Mouse (Mus musculus) midbrain, embryonic 16.5 days (tissue): ENCODE measurements around the gene Pip5k1a. TPM values are rescaled to one million over a fixed set of nuclear protein-coding genes. Genes with fewer than 3 reads are reported as not detected.
"Not testable (repeated sequence)": the region's sequence is repeated elsewhere in the genome, so short reads cannot be mapped to it uniquely, and the experiment has no call there.

Experiments used
- ATAC-seq: fragments of 200-750 bp; cut with Nextera tagmentation; 2 replicates; pipeline ENCODE4 v1.8.0; 2017; ENCODE audit warnings: moderate TSS enrichment
- H3K27ac ChIP-seq: fragments of 300-500 bp; sonication (generic); 2 replicates; pipeline ENCODE4 v1.5.1; 2014; ENCODE audit warnings: mild to moderate bottlenecking, low read length, mixed read lengths
- H3K27me3 ChIP-seq: fragments of 300-500 bp; sonication (generic); 2 replicates; pipeline ENCODE4 v1.6.1; 2014; ENCODE audit warnings: low read depth, low read length, mixed read lengths; ENCODE audit not compliant: control insufficient read depth, insufficient read depth
- H3K36me3 ChIP-seq: fragments of 300-500 bp; sonication (generic); 2 replicates; pipeline ENCODE4 v1.6.1; 2014; ENCODE audit warnings: mild to moderate bottlenecking, low read length, moderate library complexity, mixed read lengths; ENCODE audit not compliant: control insufficient read depth, insufficient read depth
- H3K4me1 ChIP-seq: fragments of 300-500 bp; sonication (generic); 2 replicates; pipeline ENCODE4 v1.6.1; 2014; ENCODE audit warnings: mild to moderate bottlenecking, low read length, mixed read lengths; ENCODE audit not compliant: control insufficient read depth, insufficient read depth
- H3K4me2 ChIP-seq: fragments of 300-500 bp; sonication (generic); 2 replicates; pipeline ENCODE4 v1.6.1; 2014; ENCODE audit warnings: mild to moderate bottlenecking, low read length, mixed read lengths
- H3K4me3 ChIP-seq: fragments of 300-500 bp; sonication (generic); 2 replicates; pipeline ENCODE4 v1.5.1; 2014; ENCODE audit warnings: low read depth, mild to moderate bottlenecking, low read length, moderate library complexity, mixed read lengths
- H3K9ac ChIP-seq: fragments of 300-500 bp; sonication (generic); 2 replicates; pipeline ENCODE4 v1.6.1; 2014; ENCODE audit warnings: low read depth, low read length, mixed read lengths
- H3K9me3 ChIP-seq: fragments of 300-500 bp; sonication (generic); replicated peaks from 2 replicates; pipeline ENCODE4 v1.6.1; 2014; ENCODE audit warnings: mild to moderate bottlenecking, low read length, mixed read lengths; ENCODE audit not compliant: control insufficient read depth, poor library complexity, severe bottlenecking
- WGBS: fragments of 180-500 bp; shearing (Covaris S2); extraction: QIAGEN DNeasy Blood & Tissue Kit; methylation state at CpG from one replicate; pipeline ENCODE4 v1.1.7; 2014; 5-methylcytosine and 5-hydroxymethylcytosine counted together
- polyA plus RNA-seq: library from polyadenylated mRNA; unstranded; fragments of >200 nt; fragmentation: Nextera tagmentation; extraction: Ambion mirVana; gene quantifications from 2 replicates; pipeline ENCODE4 v1.2.1, GENCODE M21; 2015

Gene Pip5k1a
- polyA plus RNA-seq, 1 experiment from 2014 or later = 15.0 TPM

DNA sequence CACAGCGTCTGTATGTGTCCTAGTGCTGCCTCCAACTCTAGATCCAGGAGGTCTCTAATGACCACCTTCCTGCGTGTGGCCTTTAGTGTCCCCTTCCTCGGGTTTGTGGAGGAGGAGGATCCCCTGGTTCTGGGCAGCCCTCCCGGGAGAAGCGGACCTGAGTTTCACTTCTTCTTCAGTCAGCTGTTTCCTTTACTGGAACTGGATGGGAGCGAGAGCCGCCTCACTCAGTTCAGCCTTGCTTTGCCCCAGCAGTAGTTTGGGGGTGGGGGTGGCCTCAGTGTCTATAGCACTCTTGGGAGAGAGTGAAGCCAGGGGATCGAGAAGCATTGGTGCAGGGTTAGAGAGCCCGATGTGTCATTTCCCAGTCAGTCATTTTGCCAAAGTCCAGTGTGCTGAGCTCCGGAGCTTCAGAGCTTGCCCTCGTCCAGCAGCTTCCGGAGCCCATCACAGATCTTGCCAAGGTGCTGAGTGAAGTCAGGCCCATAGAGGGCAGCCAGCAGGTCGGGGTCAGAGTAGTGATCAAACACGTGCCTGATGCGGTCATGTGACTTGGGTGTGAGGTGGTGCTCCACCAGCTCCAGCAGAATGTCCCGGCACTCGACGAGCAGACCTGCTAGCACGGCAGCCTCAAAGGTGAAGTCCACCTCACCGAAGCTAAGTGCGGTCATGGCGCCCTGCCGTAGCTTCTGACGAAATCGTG lies 33.0 kb upstream of the Pip5k1a start:
- Histone ChIP-seq H3K4me3 (no peak overlapping the region), H3K27me3 (no peaks in the 10 kb centered on the region), H3K9me3 (no peaks in the 10 kb centered on the region), H3K4me2 (no peak overlapping the region), H3K36me3 (peaks cover 7% of the 10 kb centered on the region; the same call in 1 of the 2 replicates), H3K9ac (no peak overlapping the region), H3K27ac (no peak overlapping the region), H3K4me1 (peaks cover 14% of the 10 kb centered on the region)
- ATAC-seq = no peak
- 70% methylated on average over 25 of the region's 25 CpGs for WGBS

GRCm38 (mm10) chr3:95136336-95136735 lies 29.6 kb upstream of the Pip5k1a start:
- Histone ChIP-seq H3K36me3 (peaks cover 7% of the 10 kb centered on the region; the same call in 1 of the 2 replicates), H3K27me3 (no peaks in the 10 kb centered on the region), H3K9ac (no peak overlapping the region), H3K4me2 (no peak overlapping the region), H3K9me3 (no peaks in the 10 kb centered on the region), H3K27ac (no peak overlapping the region), H3K4me1 (peaks cover 20% of the 10 kb centered on the region), H3K4me3 (no peak overlapping the region)
- ATAC-seq = no peak
- 98% methylated on average over 3 of the region's 3 CpGs for WGBS

GRCm38 (mm10) chr3:95135433-95136052 lies 28.8 kb upstream of the Pip5k1a start:
- peak overlapping the region; percentile 17; the same call in 1 of the 2 replicates for H3K9ac ChIP-seq
- H3K4me3 ChIP-seq = peak overlapping the region; percentile 26; the same call in 1 of the 2 replicates

GRCm38 (mm10) chr3:95135023-95135422 lies 28.3 kb upstream of the Pip5k1a start:
- Histone ChIP-seq H3K27me3 (no peaks in the 10 kb centered on the region), H3K4me2 (peak overlapping the region; percentile 58), H3K27ac (no peak overlapping the region), H3K36me3 (peaks cover 1% of the 10 kb centered on the region; the same call in 1 of the 2 replicates), H3K4me1 (peaks cover 20% of the 10 kb centered on the region), H3K9me3 (no peaks in the 10 kb centered on the region), H3K4me3 (peak overlapping the region; percentile 26), H3K9ac (peak overlapping the region; percentile 17)
- 36% methylated on average over 6 of the region's 6 CpGs for WGBS
- ATAC-seq = peak; percentile 27; the same call in 1 of the 2 replicates

More at GRCm38 (mm10) chr3:95135433-95136052, 28.8 kb upstream of the Pip5k1a start:
- H3K9me3 ChIP-seq = no peaks in the 10 kb centered on the region
- H3K36me3 ChIP-seq = peaks cover 5% of the 10 kb centered on the region; the same call in 1 of the 2 replicates
- ATAC-seq = no peak
- peak overlapping the region; percentile 58 for H3K4me2 ChIP-seq
- H3K27me3 ChIP-seq = no peaks in the 10 kb centered on the region
- H3K4me1 ChIP-seq = peaks cover 20% of the 10 kb centered on the region
- WGBS = 88% methylated on average over 7 of the region's 7 CpGs
- H3K27ac ChIP-seq = no peak overlapping the region

DNA sequence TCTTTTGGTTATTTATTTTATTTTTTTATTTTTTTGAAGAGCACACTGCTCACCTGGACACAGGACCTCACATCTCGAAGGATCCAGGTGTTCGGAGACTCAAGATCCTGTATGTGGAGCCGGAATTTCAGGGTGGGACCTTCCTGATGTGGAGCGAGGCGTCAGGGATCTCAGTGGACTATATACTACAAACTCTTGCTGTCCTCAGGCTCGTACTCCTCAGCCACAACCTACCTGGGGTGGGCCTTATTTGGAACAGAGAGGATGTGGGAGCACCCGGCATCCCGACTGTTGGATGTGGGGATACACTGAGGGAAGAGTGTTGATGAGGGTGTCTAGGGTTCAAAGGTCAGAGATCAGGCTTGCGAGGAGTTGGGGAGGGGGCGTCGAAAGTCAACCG lies 27.4 kb upstream of the Pip5k1a start:
- peaks cover 20% of the 10 kb centered on the region for H3K4me1 ChIP-seq
- H3K27ac ChIP-seq, H3K9me3 ChIP-seq, H3K4me2 ChIP-seq, H3K9ac ChIP-seq, H3K36me3 ChIP-seq, H3K27me3 ChIP-seq: not testable (repeated sequence)
- H3K4me3 ChIP-seq = peak overlapping the region; percentile 71; the same call in 1 of the 2 replicates
- WGBS = no CpG with 5 or more reads among the region's 12 CpGs
- peak; percentile 76 for ATAC-seq

GRCm38 (mm10) chr3:95133680-95134101 lies 27.0 kb upstream of the Pip5k1a start, which contains the start of the genes Scnm1 and Lysmd1:
Gene Scnm1 (minus strand): TSS chr3:95134011.
Gene Lysmd1 (plus strand): TSS chr3:95134088.
- peak within 1 kb of the TSS; percentile 71 for H3K4me3 ChIP-seq
- no peaks in the 10 kb centered on the region for H3K27me3 ChIP-seq
- no peaks in the 10 kb centered on the region for H3K9me3 ChIP-seq
- H3K36me3 ChIP-seq = 0 out of 2 replicates have a peak, but pooled peaks cover under 1% of the 10 kb centered on the region
- ATAC-seq = peak; percentile 94
- peak within 1 kb of the TSS; percentile 83 for H3K9ac ChIP-seq
- under 1% methylated on average over 20 of the region's 20 CpGs for WGBS
- peak within 1 kb of the TSS; percentile 95 for H3K4me2 ChIP-seq
- H3K27ac ChIP-seq = peak within 1 kb of the TSS; percentile 83
- peaks cover 20% of the 10 kb centered on the region for H3K4me1 ChIP-seq

DNA sequence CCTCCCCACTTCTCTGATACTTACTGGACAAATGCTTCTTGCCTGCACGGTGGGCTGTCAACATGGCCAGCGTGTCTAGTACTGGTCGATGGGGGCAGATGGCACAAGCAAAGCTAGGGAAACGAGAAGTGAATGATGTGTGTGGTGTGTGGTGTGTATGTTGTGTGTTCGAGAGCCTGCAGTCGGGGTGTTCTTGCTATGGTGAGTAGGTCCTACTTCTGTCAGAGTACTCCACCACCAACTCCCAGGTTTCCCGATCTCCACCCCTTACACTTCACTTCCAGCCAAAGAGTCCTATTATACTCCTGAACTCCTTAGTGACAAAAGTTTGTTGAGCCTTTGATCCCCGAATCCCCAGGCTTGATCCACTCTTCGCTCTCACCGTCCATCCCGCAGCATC lies 26.4 kb upstream of the Pip5k1a start:
- 58% methylated on average over 11 of the region's 11 CpGs for WGBS
- ATAC-seq = peak; percentile 6; the same call in 1 of the 2 replicates
- H3K9me3 ChIP-seq = no peaks in the 10 kb centered on the region

GRCm38 (mm10) chr3:95132389-95132788 lies 25.7 kb upstream of the Pip5k1a start:
- not testable (repeated sequence) for H3K27me3 ChIP-seq, H3K36me3 ChIP-seq, ATAC-seq, H3K4me2 ChIP-seq, H3K9me3 ChIP-seq, H3K27ac ChIP-seq, H3K9ac ChIP-seq, H3K4me3 ChIP-seq
- H3K4me1 ChIP-seq = peaks cover 20% of the 10 kb centered on the region
- 75% methylated on average over 2 of the region's 2 CpGs for WGBS

More for the DNA sequence above, 26.4 kb upstream of the Pip5k1a start:
- H3K4me2 ChIP-seq = peak overlapping the region; percentile 95
- H3K27ac ChIP-seq = peak overlapping the region; percentile 83
- no peaks in the 10 kb centered on the region for H3K27me3 ChIP-seq
- H3K4me1 ChIP-seq = peaks cover 20% of the 10 kb centered on the region
- peak overlapping the region; percentile 71 for H3K4me3 ChIP-seq
- H3K36me3 ChIP-seq = 0 out of 2 replicates have a peak, but pooled peaks cover 2% of the 10 kb centered on the region
- peak overlapping the region; percentile 83 for H3K9ac ChIP-seq

DNA sequence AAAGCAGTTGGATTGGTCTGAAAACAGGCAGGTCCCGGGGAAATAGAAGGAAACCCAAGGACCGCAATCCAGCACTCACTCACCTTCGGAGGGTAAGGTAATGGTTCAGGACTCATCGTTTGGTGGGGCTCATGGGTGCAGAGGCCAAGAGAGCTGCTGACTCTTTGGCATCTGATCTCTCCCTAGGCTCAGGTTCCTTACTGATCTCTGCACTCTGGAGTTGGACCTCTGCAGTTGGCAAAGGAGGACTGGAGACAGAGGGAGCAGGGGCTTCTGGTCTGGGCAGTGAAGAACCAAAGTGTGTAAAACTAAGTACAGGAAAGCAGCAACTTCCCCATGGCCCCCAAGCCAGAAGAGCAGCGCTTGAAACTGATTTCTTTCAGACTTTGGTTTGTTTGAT lies 23.4 kb upstream of the Pip5k1a start:
- ATAC-seq = no peak
- WGBS = 95% methylated on average over 5 of the region's 5 CpGs
- Histone ChIP-seq H3K27me3 (no peaks in the 10 kb centered on the region), H3K4me2 (no peak overlapping the region), H3K4me1 (peaks cover 8% of the 10 kb centered on the region), H3K9ac (no peak overlapping the region), H3K36me3 (0 out of 2 replicates have a peak, but pooled peaks cover 2% of the 10 kb centered on the region), H3K9me3 (no peaks in the 10 kb centered on the region), H3K4me3 (no peak overlapping the region), H3K27ac (no peak overlapping the region)
